Mouse (Mus musculus) NIH3T3 (cell line): Measurements from ENCODE around the gene Fam169b.
"Not testable (repeated sequence)": the region's sequence is repeated elsewhere in the genome, so short reads cannot be mapped to it uniquely, and the experiment has no call there.

Experiments used
- DNase-seq: peaks from one replicate; pipeline ENCODE4 v3.0.0-alpha.2; 2012; ENCODE audit warnings: low read depth

The Fam169b gene

GRCm38 (mm10) chr7:68286526-68287481 is 13.2 kb downstream of the Fam169b start:
- no peak for DNase-seq

GRCm38 (mm10) chr7:68287582-68287981 is 13.9 kb downstream of the Fam169b start:
- no peak for DNase-seq

- DNase-seq: not testable (repeated sequence)
These were observed 14.4 kb downstream of the Fam169b start for GRCm38 (mm10) chr7:68288000-68288399.

GRCm38 (mm10) chr7:68289081-68289480 is 15.4 kb downstream of the Fam169b start:
- no peak for DNase-seq

DNA sequence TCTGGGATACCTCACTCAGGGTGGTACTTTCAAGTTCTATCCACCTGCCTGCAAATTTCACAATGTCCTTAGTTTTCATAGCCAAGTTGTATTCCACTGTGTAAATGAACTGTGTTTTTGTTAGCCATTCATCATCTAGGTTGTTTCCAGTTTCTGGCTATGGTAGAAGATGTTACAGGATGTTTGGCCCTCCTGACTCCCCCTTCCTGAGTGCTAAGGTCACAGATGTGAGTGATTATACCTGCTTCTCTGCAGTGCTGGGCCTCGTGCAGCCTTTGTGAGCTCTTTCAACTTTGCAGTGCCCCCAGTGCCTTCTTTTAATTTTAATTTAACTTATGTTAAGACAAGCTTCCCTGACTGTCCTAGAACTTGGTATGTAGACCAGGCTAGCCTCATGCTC is 18.0 kb downstream of the Fam169b start:
- DNase-seq: no peak

DNA sequence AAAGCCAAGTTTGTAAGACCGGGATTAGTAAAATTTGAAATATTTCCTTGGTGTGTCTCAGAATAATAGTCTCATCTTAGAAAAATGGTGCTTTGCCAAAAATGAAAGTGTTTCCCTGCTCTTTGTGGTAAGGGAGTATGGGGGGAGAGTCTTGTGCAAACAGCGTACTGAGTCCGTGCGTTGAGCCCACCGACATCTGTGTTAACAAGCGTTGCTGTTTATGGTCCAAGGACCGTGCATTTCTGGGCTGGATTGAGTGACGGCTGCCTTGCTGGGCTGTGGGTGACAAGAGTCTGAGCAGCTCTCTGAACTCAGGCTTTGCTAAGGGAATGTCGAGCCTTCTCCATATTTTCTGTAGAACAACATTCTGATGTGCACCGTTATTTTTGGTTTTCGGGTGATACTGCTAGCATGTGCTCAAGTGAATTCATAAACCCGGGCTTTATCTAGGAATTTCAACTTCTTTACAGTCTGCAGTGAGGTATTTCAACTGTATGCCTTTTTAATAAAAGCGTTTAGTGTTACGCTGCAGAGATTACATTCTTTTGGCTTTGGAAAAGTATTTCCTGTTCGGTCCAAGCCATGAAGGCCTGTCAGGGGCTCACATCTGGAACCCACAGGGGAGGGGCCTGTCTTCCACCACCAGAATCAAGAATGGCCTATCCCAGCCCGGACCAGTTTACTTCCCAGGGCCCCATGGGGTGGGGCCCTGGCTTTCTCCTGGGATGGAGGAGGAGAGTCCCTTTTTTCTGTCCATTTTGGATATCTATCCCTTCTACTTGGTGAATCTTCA is 20.6 kb downstream of the Fam169b start:
- DNase-seq: peak; percentile 71

- DNase-seq: no peak
These were observed 22.8 kb downstream of the Fam169b start for GRCm38 (mm10) chr7:68296487-68296886.

DNA sequence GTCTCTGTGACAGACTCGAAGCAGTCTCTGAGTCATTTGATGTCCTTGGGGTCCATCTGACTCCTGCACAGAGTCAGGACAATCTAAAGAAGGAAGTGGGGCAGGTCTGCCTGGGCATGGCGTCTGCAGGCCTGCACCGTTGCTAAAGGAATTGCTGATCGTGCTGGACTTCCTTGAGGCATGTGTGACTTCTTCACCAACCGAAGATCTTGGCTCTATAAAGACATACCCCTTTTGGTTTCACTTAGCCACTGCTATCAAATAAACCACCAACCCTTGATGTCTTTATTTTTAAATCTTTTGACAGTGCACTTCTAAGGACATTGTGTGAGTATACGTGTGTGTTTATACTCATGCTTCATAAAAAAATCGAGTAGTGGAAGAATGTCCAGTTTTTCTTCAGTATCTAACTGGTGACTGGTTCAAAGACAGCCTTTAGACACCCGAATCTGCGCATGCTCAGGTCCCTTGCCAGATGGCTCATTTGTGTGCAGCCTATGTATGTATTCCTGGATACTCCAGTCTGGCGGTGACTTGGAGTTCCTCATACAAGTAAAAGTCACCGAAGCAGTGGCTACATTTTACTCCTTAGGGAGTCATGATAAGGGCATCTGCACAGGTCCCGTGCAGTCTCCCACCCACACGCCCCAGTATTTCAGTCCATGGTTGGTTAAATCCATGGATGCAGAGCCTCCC is 24.9 kb downstream of the Fam169b start:
- no peak for DNase-seq

DNA sequence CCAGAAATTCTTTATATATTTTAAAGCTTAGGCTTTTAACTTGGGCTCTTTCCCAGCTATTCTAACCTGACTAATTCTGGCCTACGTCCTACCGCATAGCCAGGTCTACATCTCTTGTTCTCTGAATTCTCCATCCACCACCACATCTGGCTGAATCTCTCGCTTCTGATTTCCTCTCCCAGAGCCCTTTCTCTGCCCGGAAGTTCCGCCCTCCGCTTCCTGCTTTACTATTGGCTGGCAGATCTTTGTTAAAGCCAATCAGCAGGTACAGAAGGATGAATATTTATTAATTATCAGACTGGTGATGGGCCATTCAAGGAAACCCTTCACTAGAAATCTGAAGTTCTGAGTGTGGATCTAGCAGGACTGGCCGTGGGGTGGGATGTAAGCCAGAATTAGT is 27.5 kb downstream of the Fam169b start:
- DNase-seq: no peak

- peak; percentile 93 for DNase-seq
These were observed 29.2 kb downstream of the Fam169b start for GRCm38 (mm10) chr7:68302586-68303433.

DNA sequence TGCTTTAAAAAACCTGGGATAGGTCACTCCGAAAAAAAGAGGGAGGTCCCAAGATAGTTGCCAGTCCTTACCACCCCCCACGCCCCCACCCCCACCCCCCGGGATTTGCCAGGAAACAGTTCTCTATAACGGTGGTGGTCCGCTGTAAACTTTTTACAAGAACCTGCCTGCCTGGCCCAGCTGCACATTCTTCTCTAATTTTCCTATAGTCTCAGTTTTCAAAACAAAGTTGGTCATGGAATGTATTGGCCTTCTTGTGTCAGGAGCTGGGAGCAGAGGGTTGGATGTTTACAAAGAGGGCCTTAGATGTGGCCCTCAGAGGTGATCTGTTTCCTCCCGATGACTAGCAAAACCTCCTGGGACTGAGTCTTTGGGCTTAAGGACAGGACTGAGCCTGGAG is 30.0 kb downstream of the Fam169b start:
- DNase-seq: peak; percentile 26

DNA sequence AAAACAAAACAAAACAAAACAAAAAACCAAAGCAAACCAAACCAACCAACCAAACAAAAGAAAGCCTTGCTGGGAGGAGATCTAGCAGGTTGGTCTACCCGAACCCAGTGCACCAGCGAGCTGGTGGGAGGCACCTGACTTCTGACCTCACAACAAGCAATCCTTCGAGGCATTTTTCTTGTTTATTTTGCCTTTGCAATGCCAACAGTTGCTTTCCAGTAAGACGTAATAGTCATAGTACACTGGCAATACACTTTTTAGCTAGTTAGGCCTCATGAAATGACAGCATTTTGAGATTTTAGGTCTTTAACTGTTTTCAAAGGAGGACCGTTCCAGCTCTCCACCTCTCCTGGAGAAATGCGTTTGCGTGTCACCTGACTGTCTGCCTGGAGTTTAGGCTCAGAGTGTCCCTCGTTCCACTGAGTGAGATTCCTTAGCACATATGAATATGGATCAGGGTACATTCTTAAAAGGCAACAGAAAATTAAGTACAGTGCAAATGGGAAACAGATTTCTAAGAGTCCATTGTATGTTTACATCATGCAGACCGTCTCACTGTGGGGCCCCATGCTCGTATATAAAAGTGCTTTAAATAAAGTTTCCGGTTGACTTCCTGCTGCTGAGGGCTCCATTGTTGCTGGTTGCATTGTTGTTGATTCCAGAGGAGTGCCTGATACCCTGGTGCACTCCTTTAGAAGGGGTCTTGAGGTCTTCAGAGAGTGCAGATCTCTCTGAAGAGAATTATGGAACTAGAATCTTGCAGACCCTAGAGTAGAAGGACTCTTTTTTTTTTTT is 32.3 kb downstream of the Fam169b start:
- DNase-seq: no peak

- DNase-seq: no peak
These were observed 33.1 kb downstream of the Fam169b start for GRCm38 (mm10) chr7:68306756-68307155.

- peak; percentile 93 for DNase-seq
These were observed 37.8 kb downstream of the Fam169b start for GRCm38 (mm10) chr7:68311469-68311868.

GRCm38 (mm10) chr7:68312395-68312794 is 38.8 kb downstream of the Fam169b start:
- peak; percentile 60 for DNase-seq

GRCm38 (mm10) chr7:68313038-68313782 is 39.6 kb downstream of the Fam169b start:
- DNase-seq: peak; percentile 96

DNA sequence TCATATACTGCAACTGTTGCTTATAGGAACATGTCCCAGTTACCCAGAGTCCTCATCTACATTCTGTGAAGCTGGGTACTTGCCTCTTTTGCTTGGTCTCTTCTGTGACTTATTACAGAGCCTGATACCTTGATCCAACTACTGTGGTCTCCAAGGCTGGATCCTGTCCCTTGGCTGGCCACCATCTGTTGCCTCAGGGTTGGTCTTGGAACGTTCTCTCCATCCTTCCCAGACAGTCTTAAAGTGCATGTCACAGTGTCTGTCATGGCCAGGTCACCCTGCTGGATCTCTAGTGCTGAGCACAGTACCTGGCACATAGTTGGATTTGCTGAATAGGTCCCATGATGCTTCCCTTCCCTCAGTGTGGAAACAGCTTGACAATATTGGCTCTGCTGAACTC is 40.6 kb downstream of the Fam169b start:
- DNase-seq: no peak

GRCm38 (mm10) chr7:68315068-68315467 is 41.4 kb downstream of the Fam169b start:
- DNase-seq: peak; percentile 63

GRCm38 (mm10) chr7:68318006-68318788 is 44.6 kb downstream of the Fam169b start:
- no peak for DNase-seq
